Mouse (Mus musculus) heart, adult 18-20 months (tissue): ENCODE measurements around the gene Myo5a. TPM values are rescaled to one million over a fixed set of nuclear protein-coding genes. Genes with fewer than 3 reads are reported as not detected.

Experiments
- DNase-seq, 2 experiments: peaks; one replicate each; pipeline ENCODE4 v3.0.0; 2021 to 2022; ENCODE audit warnings: mixed read lengths in 1 of 2
- total RNA-seq, 2 experiments: library from RNA; stranded (reverse); gene quantifications; 2 replicates each; pipeline ENCODE4 v1.2.3; 2021

Gene Myo5a
- total RNA-seq, 2 experiments from 2014 or later: 8.7 to 12.2 TPM

- DNase-seq: no peak
Measured at GRCm38 (mm10) chr9:75201506-75201905, 130.7 kb downstream of the Myo5a start.

- DNase-seq: no peak
Measured at GRCm38 (mm10) chr9:75202036-75202435, 131.2 kb downstream of the Myo5a start.

GRCm38 (mm10) chr9:75209246-75209645, 138.4 kb downstream of the Myo5a start:
- no peak for DNase-seq

GRCm38 (mm10) chr9:75210269-75210668, 139.5 kb downstream of the Myo5a start:
- no peak for DNase-seq

- no peak for DNase-seq
Measured at GRCm38 (mm10) chr9:75214743-75215413, 144.1 kb downstream of the Myo5a start.

GRCm38 (mm10) chr9:75219942-75220341, 149.1 kb downstream of the Myo5a start:
- no peak for DNase-seq

GRCm38 (mm10) chr9:75221420-75222287, 150.8 kb downstream of the Myo5a start:
- peak in 1 of 2 experiments; percentile 12 for DNase-seq

- peak; percentile 60 to 62 for DNase-seq
Measured at GRCm38 (mm10) chr9:75231841-75232746, 161.3 kb downstream of the Myo5a start, which contains the start of gene Myo5c. Gene Myo5c (plus strand): TSS chr9:75232020.

GRCm38 (mm10) chr9:75232860-75233259, 162.0 kb downstream of the Myo5a start:
- DNase-seq: no peak

GRCm38 (mm10) chr9:75234271-75234741, 163.5 kb downstream of the Myo5a start:
- DNase-seq: no peak

GRCm38 (mm10) chr9:75234983-75235627, 164.3 kb downstream of the Myo5a start:
- no peak for DNase-seq

- DNase-seq: no peak
Measured at GRCm38 (mm10) chr9:75235696-75236095, 164.9 kb downstream of the Myo5a start.

- DNase-seq: peak in 1 of 2 experiments; percentile 33
Measured at GRCm38 (mm10) chr9:75236416-75237308, 165.8 kb downstream of the Myo5a start.

- no peak for DNase-seq
Measured at GRCm38 (mm10) chr9:75238179-75238578, 167.4 kb downstream of the Myo5a start.

- DNase-seq: no peak
Measured at GRCm38 (mm10) chr9:75243052-75243451, 172.2 kb downstream of the Myo5a start.

GRCm38 (mm10) chr9:75243730-75244406, 173.1 kb downstream of the Myo5a start:
- DNase-seq: no peak

GRCm38 (mm10) chr9:75244527-75244926, 173.7 kb downstream of the Myo5a start:
- DNase-seq: no peak

- no peak for DNase-seq
Measured at GRCm38 (mm10) chr9:75246080-75246930, 175.5 kb downstream of the Myo5a start.

GRCm38 (mm10) chr9:75247870-75248269, 177.1 kb downstream of the Myo5a start:
- DNase-seq: no peak
